Mouse (Mus musculus) testis, adult 2 months (tissue): ENCODE results near the gene Tspan18.

Experiments
- CTCF ChIP-seq: fragments of 200-500 bp; IDR thresholded peaks from 2 replicates; pipeline ENCODE4 v1.5.1; 2012; ENCODE audit warnings: low read depth, mild to moderate bottlenecking, inconsistent platforms, low read length, moderate library complexity; ENCODE audit not compliant: control insufficient read depth, insufficient read depth, insufficient replicate concordance
- POLR2A ChIP-seq: fragments of 200-500 bp; IDR thresholded peaks from 2 replicates; pipeline ENCODE4 v1.6.1; 2012; ENCODE audit warnings: low read depth, mild to moderate bottlenecking, inconsistent platforms, low read length, moderate library complexity; ENCODE audit not compliant: control insufficient read depth

DNA sequence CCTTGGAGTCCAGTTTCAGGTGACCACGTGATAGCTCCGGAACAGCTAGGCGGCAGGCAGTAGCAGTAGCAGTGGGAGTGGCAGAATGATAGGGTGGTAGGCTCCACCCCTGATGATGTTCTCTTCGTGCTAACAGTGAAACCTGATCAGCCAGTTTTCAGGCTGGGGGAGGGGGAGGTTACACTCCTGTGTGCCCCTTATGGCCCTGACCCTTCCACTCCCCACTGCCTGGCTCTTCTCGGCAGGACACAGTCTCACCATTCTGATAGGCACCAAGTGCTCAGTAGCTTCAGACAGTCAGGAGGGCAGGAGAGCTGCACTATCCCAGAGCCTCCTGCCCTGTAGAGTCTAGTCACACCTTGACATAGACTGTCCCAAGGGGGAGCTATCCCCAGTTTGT is 27.1 kb upstream of the Tspan18 start:
- TF ChIP-seq CTCF: no peak
- TF ChIP-seq POLR2A: no peak
